Mouse (Mus musculus) thymus, adult 2 months (tissue): ENCODE results near the gene Stx6. TPM values are rescaled to one million over a fixed set of nuclear protein-coding genes. Genes with fewer than 3 reads are reported as not detected.
"Not testable (repeated sequence)": the region's sequence is repeated elsewhere in the genome, so short reads cannot be mapped to it uniquely, and the experiment has no call there.

Experiments used
- DNase-seq: peaks from one replicate; pipeline ENCODE4 v3.0.0; 2021
- H3K27ac ChIP-seq: fragments of 200-500 bp; 2 replicates; pipeline ENCODE4 v1.5.1; 2012; ENCODE audit warnings: low read length, control low read depth; ENCODE audit not compliant: control insufficient read depth, insufficient read depth
- H3K27me3 ChIP-seq: fragments of 200-500 bp; 2 replicates; pipeline ENCODE4 v1.6.1; 2012; ENCODE audit warnings: mild to moderate bottlenecking, low read length, moderate library complexity, mixed read lengths; ENCODE audit not compliant: control insufficient read depth, insufficient read depth
- H3K36me3 ChIP-seq: fragments of 200-500 bp; 2 replicates; pipeline ENCODE4 v1.6.1; 2012; ENCODE audit warnings: mild to moderate bottlenecking, low read length, moderate library complexity; ENCODE audit not compliant: control insufficient read depth, insufficient read depth
- H3K4me1 ChIP-seq: fragments of 200-500 bp; replicated peaks from 2 replicates; pipeline ENCODE4 v1.6.1; 2012; ENCODE audit warnings: low read length; ENCODE audit not compliant: control insufficient read depth, insufficient read depth
- H3K4me3 ChIP-seq: fragments of 200-500 bp; 2 replicates; pipeline ENCODE4 v1.5.1; 2012; ENCODE audit warnings: mild to moderate bottlenecking, low read length, control low read depth, moderate library complexity; ENCODE audit not compliant: control insufficient read depth, insufficient read depth
- CTCF ChIP-seq: fragments of 200-500 bp; IDR thresholded peaks from 2 replicates; pipeline ENCODE4 v1.5.1; 2012; ENCODE audit warnings: mild to moderate bottlenecking, control low read depth, low read length, moderate library complexity, borderline replicate concordance; ENCODE audit not compliant: control insufficient read depth, poor library complexity, insufficient read depth; ENCODE audit errors: extremely low read depth
- POLR2A ChIP-seq: fragments of 200-500 bp; IDR thresholded peaks from 2 replicates; pipeline ENCODE4 v1.6.1; 2012; ENCODE audit warnings: mild to moderate bottlenecking, low read length, control low read depth, moderate library complexity; ENCODE audit not compliant: control insufficient read depth, poor library complexity, insufficient read depth; ENCODE audit errors: extremely low read depth
- WGBS: fragments of 180-500 bp; shearing (Covaris S2); methylation state at CpG from one replicate; pipeline ENCODE4 v1.1.7; 2018; 5-methylcytosine and 5-hydroxymethylcytosine counted together
- polyA plus RNA-seq: library from polyadenylated mRNA; depleted of rRNA; stranded (reverse); fragments of >200 nt; gene quantifications from 2 replicates; pipeline ENCODE4 v1.2.3, GENCODE M21; 2012

Gene Stx6
- polyA plus RNA-seq, 1 experiment: 232 TPM

DNA sequence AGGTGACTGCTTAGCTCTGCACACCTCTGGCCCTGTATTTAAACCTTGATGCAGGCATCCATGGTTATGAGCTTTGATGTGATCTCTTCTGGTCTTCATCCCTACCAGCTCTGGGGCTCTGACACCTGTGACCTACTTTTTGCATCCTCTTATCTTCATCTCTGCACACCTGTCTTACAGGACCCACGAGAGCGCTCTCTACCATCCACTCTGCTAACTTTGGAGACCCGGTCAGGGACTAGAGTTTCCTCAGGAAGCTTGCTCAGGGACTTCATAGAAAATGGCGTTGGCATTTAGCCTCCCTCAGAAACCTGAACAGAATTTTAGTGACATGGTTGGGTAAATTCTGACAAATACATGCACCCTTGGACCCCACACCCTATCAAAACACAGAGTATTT is 4.6 kb upstream of the Stx6 start:
- no peaks in the 10 kb centered on the region for H3K36me3 ChIP-seq
- no peak overlapping the region for H3K4me3 ChIP-seq
- 13% methylated on average over 4 of the region's 4 CpGs for WGBS
- H3K27me3 ChIP-seq: no peaks in the 10 kb centered on the region
- peak overlapping the region; percentile 96 for H3K27ac ChIP-seq
- H3K4me1 ChIP-seq: peaks cover 24% of the 10 kb centered on the region
- peak; percentile 76 for DNase-seq
- no peak for TF ChIP-seq CTCF
- TF ChIP-seq POLR2A: no peak

DNA sequence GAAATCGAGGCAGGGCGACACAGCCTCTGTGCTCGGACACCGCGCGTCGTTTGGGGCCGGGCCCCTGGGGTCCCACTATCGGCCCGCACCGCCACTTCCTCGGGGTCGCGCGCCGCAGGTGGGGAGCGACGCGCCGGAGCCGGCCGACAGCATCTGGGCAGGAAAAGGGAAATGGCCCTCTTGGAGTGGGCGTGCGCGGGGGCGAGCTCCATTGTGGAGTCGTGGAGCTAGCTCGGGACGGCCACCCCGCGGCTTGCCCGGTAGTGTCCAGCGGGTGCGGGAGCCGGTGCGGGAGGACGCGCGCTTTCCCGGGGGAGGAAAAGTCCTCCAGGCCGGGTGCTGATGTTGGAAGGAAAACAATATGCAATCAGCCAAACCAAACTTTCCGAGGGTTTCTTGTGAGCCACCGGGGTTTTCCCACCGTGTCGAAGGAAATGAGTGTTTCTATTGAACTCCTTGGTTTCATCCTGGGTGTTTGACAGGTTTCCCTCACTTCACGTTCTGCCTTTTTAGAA is 512 bp downstream of the Stx6 start:
- peak overlapping the region; percentile 8 for H3K27ac ChIP-seq
- peak overlapping the region; percentile 91 for H3K4me3 ChIP-seq
- H3K27me3 ChIP-seq: no peaks in the 10 kb centered on the region
- no peaks in the 10 kb centered on the region for H3K36me3 ChIP-seq
- under 1% methylated on average over 46 of the region's 46 CpGs for WGBS
- peaks cover 27% of the 10 kb centered on the region for H3K4me1 ChIP-seq
- TF ChIP-seq CTCF: peak; percentile 3; the same call in 1 of the 2 replicates
- TF ChIP-seq POLR2A: no peak
- peak; percentile 68 for DNase-seq

DNA sequence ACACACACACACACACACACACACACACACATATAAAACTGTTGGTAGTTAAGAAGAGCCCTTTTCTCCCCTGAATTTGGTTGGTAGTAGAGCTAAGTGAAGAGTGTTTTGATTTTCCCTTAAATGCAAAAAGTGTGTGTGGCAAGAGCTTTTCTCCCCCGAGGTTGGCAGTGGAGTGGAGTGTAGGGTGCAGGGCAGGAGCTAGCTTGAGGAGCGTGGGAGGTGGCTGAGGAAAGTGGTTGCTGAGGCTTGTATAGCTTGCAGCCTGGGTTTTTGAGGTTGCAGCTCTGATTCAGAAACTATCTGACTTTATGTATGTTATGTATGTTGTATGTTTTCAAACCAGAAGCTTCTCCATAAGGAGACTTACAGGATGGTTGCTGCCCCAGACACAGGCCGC is 8.9 kb downstream of the Stx6 start:
- Histone ChIP-seq H3K27ac (no peak overlapping the region), H3K4me3 (no peak overlapping the region), H3K27me3 (no peaks in the 10 kb centered on the region), H3K4me1 (peaks cover 47% of the 10 kb centered on the region), H3K36me3 (no peaks in the 10 kb centered on the region; the same call in 1 of the 2 replicates)
- TF ChIP-seq CTCF: no peak
- no peak for TF ChIP-seq POLR2A
- WGBS: 76% methylated on average over 3 of the region's 3 CpGs
- no peak for DNase-seq

DNA sequence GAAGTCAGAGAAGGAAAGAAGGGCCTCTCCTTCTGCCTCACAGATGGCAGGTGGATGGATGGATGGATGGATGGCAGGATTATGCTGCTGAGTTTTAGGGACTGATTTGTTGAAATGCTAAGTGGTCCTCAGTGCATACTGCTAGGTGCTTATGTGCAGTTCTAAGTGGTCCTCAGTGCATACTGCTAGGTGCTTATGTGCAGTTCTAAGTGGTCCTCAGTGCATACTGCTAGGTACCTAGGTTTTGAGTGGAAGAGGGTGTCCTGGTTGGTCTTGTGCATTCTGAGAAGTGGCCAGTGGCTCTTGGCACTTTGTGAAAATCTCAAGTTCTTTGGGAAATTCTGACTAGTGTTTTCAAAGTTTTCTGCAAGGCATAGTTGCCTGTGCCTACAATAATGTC is 11.4 kb downstream of the Stx6 start:
- DNase-seq: no peak
- Histone ChIP-seq H3K27ac (no peak overlapping the region), H3K4me3 (no peak overlapping the region), H3K36me3 (peaks cover under 1% of the 10 kb centered on the region), H3K27me3 (no peaks in the 10 kb centered on the region), H3K4me1 (peaks cover 53% of the 10 kb centered on the region)
- TF ChIP-seq CTCF (no peak), POLR2A (no peak)

DNA sequence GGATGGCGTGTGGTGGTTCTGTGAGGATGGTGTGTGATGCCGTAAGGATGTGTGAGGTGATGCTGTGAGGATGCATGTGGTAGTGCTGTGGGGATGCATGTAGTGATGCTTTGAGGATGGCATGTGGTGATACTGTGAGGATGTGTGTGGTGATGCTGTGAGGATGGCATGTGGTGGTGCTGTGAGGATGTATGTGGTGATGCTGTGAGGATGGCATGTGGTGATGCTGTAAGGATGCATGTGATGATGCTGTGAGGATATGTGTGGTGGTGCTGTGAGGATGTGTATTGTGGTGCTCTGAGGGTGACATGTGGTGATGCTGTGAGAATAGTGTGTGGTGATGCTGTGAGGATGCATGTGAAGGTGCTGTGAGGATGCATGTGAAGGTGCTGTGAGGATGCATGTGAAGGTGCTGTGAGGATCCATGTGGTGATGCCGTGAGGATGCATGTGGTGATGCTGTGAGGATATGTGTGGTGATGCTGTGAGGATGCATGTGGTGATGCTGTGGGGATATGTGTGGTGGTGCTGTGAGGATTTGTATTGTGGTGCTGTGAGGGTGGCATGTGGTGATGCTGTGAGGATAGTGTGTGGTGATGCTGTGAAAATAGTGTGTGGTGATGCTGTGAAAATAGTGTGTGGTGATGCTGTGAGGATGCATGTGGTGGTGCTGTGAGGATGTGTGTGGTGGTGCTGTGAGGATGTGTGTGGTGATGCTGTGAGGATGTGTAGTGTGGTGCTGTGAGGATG is 14.6 kb downstream of the Stx6 start:
- TF ChIP-seq CTCF (no peak), POLR2A (no peak)
- H3K27ac ChIP-seq: 0 out of 2 replicates have a peak overlapping the region, but pooled peaks have one; percentile 33
- no peaks in the 10 kb centered on the region for H3K27me3 ChIP-seq
- no peak overlapping the region for H3K4me3 ChIP-seq
- H3K4me1 ChIP-seq: peaks cover 37% of the 10 kb centered on the region
- 97% methylated on average over 3 of the region's 3 CpGs for WGBS
- peaks cover 28% of the 10 kb centered on the region for H3K36me3 ChIP-seq
- DNase-seq: no peak

DNA sequence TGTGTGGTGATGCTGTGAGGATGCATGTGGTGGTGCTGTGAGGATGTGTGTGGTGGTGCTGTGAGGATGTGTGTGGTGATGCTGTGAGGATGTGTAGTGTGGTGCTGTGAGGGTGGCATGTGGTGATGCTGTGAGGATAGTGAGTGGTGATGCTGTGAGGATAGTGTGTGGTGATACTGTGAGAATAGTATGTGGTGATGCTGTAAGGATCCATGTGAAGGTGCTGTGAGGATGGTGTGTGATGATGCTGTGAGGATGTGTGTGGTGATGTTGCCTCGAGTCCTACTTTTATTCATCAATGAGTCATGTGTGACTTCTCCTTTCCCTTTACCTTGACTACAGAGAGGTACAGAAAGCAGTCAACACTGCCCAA is 15.1 kb downstream of the Stx6 start:
- not testable (repeated sequence) for H3K4me3 ChIP-seq, H3K27me3 ChIP-seq, DNase-seq
- H3K27ac ChIP-seq: peak overlapping the region; percentile 68
- H3K4me1 ChIP-seq: peaks cover 36% of the 10 kb centered on the region
- H3K36me3 ChIP-seq: peaks cover 32% of the 10 kb centered on the region
- 89% methylated on average over 1 of the region's 1 CpGs for WGBS

DNA sequence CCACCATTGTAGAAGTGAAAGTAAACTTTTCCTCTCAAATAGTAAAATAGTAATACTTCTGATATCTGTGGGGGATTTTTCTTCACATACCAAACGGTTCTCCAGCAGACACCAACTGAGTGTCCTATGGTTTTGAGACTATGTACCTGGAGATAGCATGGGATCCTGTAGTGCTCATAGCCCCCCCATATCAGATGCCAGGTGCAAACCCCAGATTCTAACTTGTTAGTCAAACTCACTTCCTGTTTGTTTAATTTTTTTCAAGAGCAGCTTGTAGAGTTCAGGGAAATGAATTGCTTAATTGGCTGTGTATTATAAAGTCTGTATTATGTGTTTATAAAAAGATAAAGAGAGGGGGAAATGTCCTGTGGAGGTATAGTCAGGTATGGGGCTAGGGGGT is 15.9 kb downstream of the Stx6 start:
- TF ChIP-seq CTCF: no peak
- no peak for TF ChIP-seq POLR2A
- Histone ChIP-seq H3K4me3 (no peak overlapping the region), H3K4me1 (peaks cover 35% of the 10 kb centered on the region), H3K27me3 (no peaks in the 10 kb centered on the region), H3K36me3 (peaks cover 39% of the 10 kb centered on the region), H3K27ac (peak overlapping the region; percentile 96)
- DNase-seq: peak; percentile 42
- WGBS: 53% methylated on average over 1 of the region's 1 CpGs
